Mouse (Mus musculus) kidney, embryonic 16.5 days (tissue): Measurements from ENCODE around the gene Lrch1. TPM values are rescaled to one million over a fixed set of nuclear protein-coding genes. Genes with fewer than 3 reads are reported as not detected.

Experiments
- ATAC-seq: fragments of 200-750 bp; cut with Nextera tagmentation; 2 replicates; pipeline ENCODE4 v1.8.0; 2017; ENCODE audit warnings: moderate TSS enrichment; ENCODE audit not compliant: low FRiP score, low TSS enrichment
- H3K27ac ChIP-seq: fragments of 300-500 bp; sonication (generic); 2 replicates; pipeline ENCODE4 v1.5.1; 2014; ENCODE audit warnings: low read length
- H3K27me3 ChIP-seq: fragments of 300-500 bp; sonication (generic); 2 replicates; pipeline ENCODE4 v1.6.1; 2014; ENCODE audit warnings: low read length, control low read depth, mixed read lengths; ENCODE audit not compliant: insufficient read depth
- H3K36me3 ChIP-seq: fragments of 300-500 bp; sonication (generic); 2 replicates; pipeline ENCODE4 v1.6.1; 2014; ENCODE audit warnings: low read length, control low read depth, mixed read lengths; ENCODE audit not compliant: insufficient read depth
- H3K4me1 ChIP-seq: fragments of 300-500 bp; sonication (generic); 2 replicates; pipeline ENCODE4 v1.6.1; 2014; ENCODE audit warnings: low read length, control low read depth, mixed read lengths; ENCODE audit not compliant: insufficient read depth
- H3K4me2 ChIP-seq: fragments of 300-500 bp; sonication (generic); replicated peaks from 2 replicates; pipeline ENCODE4 v1.6.1; 2014; ENCODE audit warnings: low read depth, low read length
- H3K4me3 ChIP-seq: fragments of 300-500 bp; sonication (generic); 2 replicates; pipeline ENCODE4 v1.5.1; 2014; ENCODE audit warnings: mild to moderate bottlenecking, low read length
- H3K9ac ChIP-seq: fragments of 300-500 bp; sonication (generic); replicated peaks from 2 replicates; pipeline ENCODE4 v1.6.1; 2014; ENCODE audit warnings: low read length
- H3K9me3 ChIP-seq: fragments of 300-500 bp; sonication (generic); 2 replicates; pipeline ENCODE4 v1.6.1; 2016; ENCODE audit warnings: low read length, control low read depth
- WGBS: fragments of 180-500 bp; shearing (Covaris S2); extraction: QIAGEN DNeasy Blood & Tissue Kit; methylation state at CpG from one replicate; pipeline ENCODE4 v1.1.7; 2014; 5-methylcytosine and 5-hydroxymethylcytosine counted together
- polyA plus RNA-seq: library from polyadenylated mRNA; unstranded; fragments of >200 nt; fragmentation: Nextera tagmentation; extraction: Ambion mirVana; gene quantifications from 2 replicates; pipeline ENCODE4 v1.2.1, GENCODE M21; 2015

Lrch1 gene
- polyA plus RNA-seq, 1 experiment from 2014 or later, result 18.3 TPM

- no peak overlapping the region for H3K4me3 ChIP-seq
Observed at GRCm38 (mm10) chr14:74867076-74868042, 80.3 kb downstream of the Lrch1 start.

GRCm38 (mm10) chr14:74865738-74866137 is 81.9 kb downstream of the Lrch1 start:
- 24% methylated on average over 3 of the region's 3 CpGs for WGBS
- peak overlapping the region; percentile 86 for H3K27ac ChIP-seq

More at GRCm38 (mm10) chr14:74867076-74868042, 80.3 kb downstream of the Lrch1 start:
- no peaks in the 10 kb centered on the region for H3K36me3 ChIP-seq
- no peak overlapping the region for H3K9ac ChIP-seq
- H3K9me3 ChIP-seq, result 0 out of 2 replicates have a peak, but pooled peaks cover 3% of the 10 kb centered on the region
- H3K4me2 ChIP-seq, result peak overlapping the region; percentile 14
- no peak for ATAC-seq
- 37% methylated on average over 20 of the region's 20 CpGs for WGBS
- H3K27ac ChIP-seq, result peak overlapping the region; percentile 11; the same call in 1 of the 2 replicates
- no peaks in the 10 kb centered on the region for H3K27me3 ChIP-seq
- peaks cover 73% of the 10 kb centered on the region for H3K4me1 ChIP-seq

GRCm38 (mm10) chr14:74864805-74865483 is 82.7 kb downstream of the Lrch1 start:
- no peaks in the 10 kb centered on the region for H3K9me3 ChIP-seq
- H3K4me1 ChIP-seq, result peaks cover 62% of the 10 kb centered on the region
- peak; percentile 39; the same call in 1 of the 2 replicates for ATAC-seq
- H3K4me2 ChIP-seq, result no peak overlapping the region
- no peak overlapping the region for H3K9ac ChIP-seq
- 41% methylated on average over 5 of the region's 5 CpGs for WGBS
- H3K27me3 ChIP-seq, result no peaks in the 10 kb centered on the region
- H3K27ac ChIP-seq, result peak overlapping the region; percentile 86
- no peaks in the 10 kb centered on the region for H3K36me3 ChIP-seq
- no peak overlapping the region for H3K4me3 ChIP-seq

More at GRCm38 (mm10) chr14:74865738-74866137, 81.9 kb downstream of the Lrch1 start:
- Histone ChIP-seq H3K4me2 (no peak overlapping the region), H3K4me1 (peaks cover 68% of the 10 kb centered on the region), H3K9me3 (no peaks in the 10 kb centered on the region), H3K9ac (no peak overlapping the region), H3K27me3 (no peaks in the 10 kb centered on the region), H3K4me3 (no peak overlapping the region), H3K36me3 (no peaks in the 10 kb centered on the region)
- no peak for ATAC-seq

GRCm38 (mm10) chr14:74861456-74861855 is 86.2 kb downstream of the Lrch1 start:
- H3K4me1 ChIP-seq, result peaks cover 37% of the 10 kb centered on the region
- H3K9me3 ChIP-seq, result no peaks in the 10 kb centered on the region
- no peak overlapping the region for H3K27ac ChIP-seq
- no peak overlapping the region for H3K9ac ChIP-seq
- ATAC-seq, result no peak
- no peak overlapping the region for H3K4me2 ChIP-seq
- H3K4me3 ChIP-seq, result no peak overlapping the region
- H3K36me3 ChIP-seq, result peaks cover 9% of the 10 kb centered on the region
- 89% methylated on average over 9 of the region's 9 CpGs for WGBS
- H3K27me3 ChIP-seq, result no peaks in the 10 kb centered on the region

- Histone ChIP-seq H3K27me3 (no peaks in the 10 kb centered on the region), H3K9me3 (no peaks in the 10 kb centered on the region), H3K27ac (no peak overlapping the region), H3K4me1 (peaks cover 14% of the 10 kb centered on the region), H3K4me2 (no peak overlapping the region), H3K36me3 (peaks cover 19% of the 10 kb centered on the region), H3K9ac (no peak overlapping the region), H3K4me3 (no peak overlapping the region)
- 92% methylated on average over 1 of the region's 1 CpGs for WGBS
- ATAC-seq, result no peak
Observed at GRCm38 (mm10) chr14:74859154-74859553, 88.5 kb downstream of the Lrch1 start.

- peaks cover 19% of the 10 kb centered on the region for H3K36me3 ChIP-seq
- H3K27me3 ChIP-seq, result no peaks in the 10 kb centered on the region
- H3K9me3 ChIP-seq, result no peaks in the 10 kb centered on the region
- H3K4me2 ChIP-seq, result no peak overlapping the region
- peaks cover 26% of the 10 kb centered on the region for H3K4me1 ChIP-seq
- H3K9ac ChIP-seq, result no peak overlapping the region
- ATAC-seq, result no peak
- H3K27ac ChIP-seq, result no peak overlapping the region
- WGBS, result 90% methylated on average over 8 of the region's 8 CpGs
- no peak overlapping the region for H3K4me3 ChIP-seq
Observed at GRCm38 (mm10) chr14:74855429-74855828, 92.2 kb downstream of the Lrch1 start.

GRCm38 (mm10) chr14:74853759-74854100 is 93.9 kb downstream of the Lrch1 start:
- H3K4me2 ChIP-seq, result peak overlapping the region; percentile 12; the same call in 1 of the 2 replicates
- H3K4me1 ChIP-seq, result peaks cover 29% of the 10 kb centered on the region
- H3K27me3 ChIP-seq, result no peaks in the 10 kb centered on the region
- no peak for ATAC-seq
- H3K4me3 ChIP-seq, result no peak overlapping the region
- 65% methylated on average over 4 of the region's 4 CpGs for WGBS
- H3K9me3 ChIP-seq, result no peaks in the 10 kb centered on the region
- peak overlapping the region; percentile 80 for H3K27ac ChIP-seq
- peaks cover 19% of the 10 kb centered on the region for H3K36me3 ChIP-seq
- no peak overlapping the region for H3K9ac ChIP-seq

GRCm38 (mm10) chr14:74852965-74853758 is 94.5 kb downstream of the Lrch1 start:
- 0 out of 2 replicates have a peak, but pooled peaks have one; percentile 55 for ATAC-seq
- Histone ChIP-seq H3K27ac (peak overlapping the region; percentile 80), H3K9ac (peak overlapping the region; percentile 25; the same call in 1 of the 2 replicates), H3K36me3 (peaks cover 19% of the 10 kb centered on the region), H3K4me2 (0 out of 2 replicates have a peak overlapping the region, but pooled peaks have one; percentile 12), H3K4me3 (no peak overlapping the region), H3K27me3 (no peaks in the 10 kb centered on the region), H3K9me3 (no peaks in the 10 kb centered on the region), H3K4me1 (peaks cover 35% of the 10 kb centered on the region)
- WGBS, result 30% methylated on average over 16 of the region's 16 CpGs

GRCm38 (mm10) chr14:74851866-74852265 is 95.8 kb downstream of the Lrch1 start:
- no peak for ATAC-seq
- 67% methylated on average over 9 of the region's 9 CpGs for WGBS
- Histone ChIP-seq H3K36me3 (peaks cover 14% of the 10 kb centered on the region), H3K4me3 (no peak overlapping the region), H3K9ac (0 out of 2 replicates have a peak overlapping the region, but pooled peaks have one; percentile 16), H3K4me2 (no peak overlapping the region), H3K27ac (peak overlapping the region; percentile 80; the same call in 1 of the 2 replicates), H3K9me3 (no peaks in the 10 kb centered on the region), H3K27me3 (no peaks in the 10 kb centered on the region), H3K4me1 (peaks cover 47% of the 10 kb centered on the region)
